Mouse (Mus musculus) lung, embryonic 16.5 days (tissue): ENCODE results near the gene Gsk3a. TPM values are rescaled to one million over a fixed set of nuclear protein-coding genes. Genes with fewer than 3 reads are reported as not detected.
A peak's percentile ranks its signal among the peaks of the same experiment; 100 is the strongest.

ENCODE experiments used
- ATAC-seq: fragments of 200-750 bp; cut with Nextera tagmentation; 2 replicates; pipeline ENCODE4 v1.8.0; 2017; ENCODE audit warnings: low read depth, mild to moderate bottlenecking, moderate library complexity
- H3K27ac ChIP-seq: fragments of 300-500 bp; sonication (generic); 2 replicates; pipeline ENCODE4 v1.5.1; 2014; ENCODE audit warnings: mild to moderate bottlenecking, control low read depth, low read length
- H3K27me3 ChIP-seq: fragments of 300-500 bp; sonication (generic); 2 replicates; pipeline ENCODE4 v1.6.1; 2014; ENCODE audit warnings: low read depth, low read length, mixed read lengths; ENCODE audit not compliant: control insufficient read depth, insufficient read depth
- H3K36me3 ChIP-seq: fragments of 300-500 bp; sonication (generic); 2 replicates; pipeline ENCODE4 v1.6.1; 2014; ENCODE audit warnings: low read length; ENCODE audit not compliant: control insufficient read depth, insufficient read depth
- H3K4me1 ChIP-seq: fragments of 300-500 bp; sonication (generic); replicated peaks from 2 replicates; pipeline ENCODE4 v1.6.1; 2014; ENCODE audit warnings: low read length, mixed read lengths; ENCODE audit not compliant: control insufficient read depth, insufficient read depth
- H3K4me2 ChIP-seq: fragments of 300-500 bp; sonication (generic); 2 replicates; pipeline ENCODE4 v1.6.1; 2014; ENCODE audit warnings: low read depth, low read length, control low read depth
- H3K4me3 ChIP-seq: fragments of 300-500 bp; sonication (generic); 2 replicates; pipeline ENCODE4 v1.5.1; 2014; ENCODE audit warnings: mild to moderate bottlenecking, low read length, control low read depth
- H3K9ac ChIP-seq: fragments of 300-500 bp; sonication (generic); 2 replicates; pipeline ENCODE4 v1.6.1; 2014; ENCODE audit warnings: low read length, control low read depth
- H3K9me3 ChIP-seq: fragments of 300-500 bp; sonication (generic); 2 replicates; pipeline ENCODE4 v1.6.1; 2016; ENCODE audit warnings: low read length; ENCODE audit not compliant: control insufficient read depth
- WGBS: fragments of 180-500 bp; shearing (Covaris S2); extraction: QIAGEN DNeasy Blood & Tissue Kit; methylation state at CpG from one replicate; pipeline ENCODE4 v1.1.7; 2014; 5-methylcytosine and 5-hydroxymethylcytosine counted together
- polyA plus RNA-seq: library from polyadenylated mRNA; unstranded; fragments of >200 nt; fragmentation: Nextera tagmentation; extraction: Ambion mirVana; gene quantifications from 2 replicates; pipeline ENCODE4 v1.2.1, GENCODE M21; 2015

Gene Gsk3a
- polyA plus RNA-seq, 1 experiment from 2014 or later = 8.2 TPM

DNA sequence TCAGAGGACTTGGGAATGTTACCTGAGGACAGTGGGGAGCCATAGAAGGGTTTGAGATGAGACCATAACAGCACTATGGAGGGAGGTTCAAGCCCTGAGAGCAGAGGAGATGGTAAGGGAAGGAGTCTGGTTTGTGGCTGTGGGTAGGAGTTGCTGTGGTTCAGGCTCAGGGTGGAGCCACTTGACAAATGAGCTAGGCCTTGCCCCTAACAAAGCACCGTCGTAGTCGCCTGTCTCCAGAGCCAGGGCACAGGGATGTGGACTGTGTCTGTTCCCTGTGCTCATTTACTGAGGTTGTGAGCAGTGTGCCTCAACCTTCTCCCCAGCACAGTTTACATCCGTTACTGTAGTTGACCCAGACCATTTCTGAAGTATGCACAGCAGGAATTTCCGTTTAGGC, 36.9 kb upstream of the Gsk3a start:
- no peaks in the 10 kb centered on the region for H3K9me3 ChIP-seq
- H3K27ac ChIP-seq = no peak overlapping the region
- WGBS = 39% methylated on average over 5 of the region's 5 CpGs
- H3K36me3 ChIP-seq = peaks cover 7% of the 10 kb centered on the region
- H3K27me3 ChIP-seq = no peaks in the 10 kb centered on the region
- H3K9ac ChIP-seq = no peak overlapping the region
- H3K4me3 ChIP-seq = no peak overlapping the region
- no peak overlapping the region for H3K4me2 ChIP-seq
- ATAC-seq = no peak
- peaks cover 20% of the 10 kb centered on the region for H3K4me1 ChIP-seq

DNA sequence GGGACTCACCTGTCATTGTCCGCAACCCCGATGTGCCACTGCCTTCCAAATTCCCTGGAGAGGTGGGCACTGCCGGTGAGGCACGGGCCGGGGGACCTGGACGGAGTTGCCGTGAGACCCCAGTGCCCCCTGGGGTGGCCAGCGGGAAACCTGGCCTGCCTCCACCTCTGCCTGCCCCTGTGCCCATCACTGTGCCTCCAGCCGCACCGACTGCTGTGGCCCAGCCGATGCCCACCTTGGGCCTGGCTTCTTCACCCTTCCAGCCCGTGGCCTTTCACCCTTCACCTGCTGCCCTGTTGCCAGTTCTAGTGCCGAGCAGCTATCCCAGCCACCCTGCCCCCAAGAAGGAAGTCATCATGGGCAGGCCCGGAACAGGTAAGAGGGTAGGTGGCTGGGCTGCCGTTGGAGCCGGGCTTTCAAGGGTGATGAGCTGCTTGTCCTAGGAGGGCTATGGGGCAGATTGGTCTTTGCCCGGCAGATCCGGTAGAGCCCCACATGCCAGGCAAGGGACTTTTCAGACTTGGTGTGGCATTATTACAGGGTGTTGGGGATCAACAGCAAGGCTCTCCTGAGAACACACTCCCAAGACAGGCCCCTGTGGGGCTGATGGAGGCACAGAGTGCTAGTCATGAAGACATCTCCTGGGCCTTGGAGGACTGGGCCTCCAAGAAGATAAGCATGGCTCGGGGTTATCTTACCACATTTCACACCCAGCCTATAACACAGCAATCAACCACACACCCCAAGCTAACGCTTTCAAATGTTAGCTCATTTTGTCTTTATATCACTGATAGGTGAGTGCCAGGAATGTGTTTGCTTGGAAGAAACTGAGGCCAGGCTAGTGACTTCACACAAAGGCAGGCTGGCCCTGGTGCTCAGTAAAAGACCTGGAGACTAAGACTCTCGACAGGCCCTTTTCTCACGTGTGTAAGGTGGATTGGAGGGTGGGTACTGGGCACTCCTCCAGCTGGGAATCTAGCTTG, 35.9 kb upstream of the Gsk3a start:
- Histone ChIP-seq H3K36me3 (peaks cover 7% of the 10 kb centered on the region), H3K27me3 (no peaks in the 10 kb centered on the region), H3K4me2 (no peak overlapping the region), H3K9ac (no peak overlapping the region), H3K27ac (no peak overlapping the region), H3K4me3 (no peak overlapping the region), H3K9me3 (no peaks in the 10 kb centered on the region), H3K4me1 (peaks cover 28% of the 10 kb centered on the region)
- 87% methylated on average over 22 of the region's 22 CpGs for WGBS
- ATAC-seq = no peak

DNA sequence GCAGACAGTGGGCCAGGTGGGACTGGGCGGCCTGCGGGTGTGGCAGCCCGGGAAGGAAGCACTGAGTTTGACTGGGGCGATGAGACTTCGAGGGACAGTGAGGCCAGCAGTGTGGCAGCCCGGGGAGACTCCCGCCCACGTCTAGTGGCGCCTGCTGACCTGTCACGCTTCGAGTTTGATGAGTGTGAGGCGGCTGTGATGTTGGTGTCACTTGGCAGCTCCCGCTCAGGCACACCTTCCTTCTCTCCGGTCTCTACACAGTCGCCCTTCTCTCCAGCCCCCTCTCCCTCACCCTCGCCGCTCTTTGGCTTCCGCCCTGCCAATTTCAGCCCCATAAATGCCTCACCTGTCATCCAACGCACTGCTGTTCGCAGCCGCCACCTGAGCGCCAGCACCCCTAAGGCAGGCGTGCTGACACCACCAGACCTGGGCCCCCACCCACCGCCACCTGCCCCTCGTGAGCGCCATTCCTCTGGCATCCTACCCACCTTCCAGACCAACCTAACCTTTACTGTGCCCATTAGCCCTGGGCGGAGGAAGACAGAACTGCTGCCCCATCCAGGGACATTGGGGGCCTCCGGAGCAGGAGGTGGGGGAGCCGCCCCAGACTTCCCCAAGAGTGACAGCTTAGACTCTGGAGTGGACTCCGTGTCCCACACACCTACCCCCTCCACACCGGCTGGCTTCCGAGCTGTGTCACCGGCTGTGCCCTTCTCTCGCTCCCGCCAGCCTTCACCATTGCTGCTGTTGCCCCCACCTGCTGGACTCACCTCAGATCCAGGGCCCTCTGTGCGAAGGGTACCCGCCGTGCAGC, 35.0 kb upstream of the Gsk3a start:
- H3K27me3 ChIP-seq = no peaks in the 10 kb centered on the region
- H3K9me3 ChIP-seq = no peaks in the 10 kb centered on the region
- H3K4me2 ChIP-seq = no peak overlapping the region
- H3K9ac ChIP-seq = no peak overlapping the region
- peaks cover 7% of the 10 kb centered on the region for H3K36me3 ChIP-seq
- peaks cover 25% of the 10 kb centered on the region for H3K4me1 ChIP-seq
- ATAC-seq = no peak
- no peak overlapping the region for H3K4me3 ChIP-seq
- no peak overlapping the region for H3K27ac ChIP-seq
- WGBS = 81% methylated on average over 38 of the region's 38 CpGs

DNA sequence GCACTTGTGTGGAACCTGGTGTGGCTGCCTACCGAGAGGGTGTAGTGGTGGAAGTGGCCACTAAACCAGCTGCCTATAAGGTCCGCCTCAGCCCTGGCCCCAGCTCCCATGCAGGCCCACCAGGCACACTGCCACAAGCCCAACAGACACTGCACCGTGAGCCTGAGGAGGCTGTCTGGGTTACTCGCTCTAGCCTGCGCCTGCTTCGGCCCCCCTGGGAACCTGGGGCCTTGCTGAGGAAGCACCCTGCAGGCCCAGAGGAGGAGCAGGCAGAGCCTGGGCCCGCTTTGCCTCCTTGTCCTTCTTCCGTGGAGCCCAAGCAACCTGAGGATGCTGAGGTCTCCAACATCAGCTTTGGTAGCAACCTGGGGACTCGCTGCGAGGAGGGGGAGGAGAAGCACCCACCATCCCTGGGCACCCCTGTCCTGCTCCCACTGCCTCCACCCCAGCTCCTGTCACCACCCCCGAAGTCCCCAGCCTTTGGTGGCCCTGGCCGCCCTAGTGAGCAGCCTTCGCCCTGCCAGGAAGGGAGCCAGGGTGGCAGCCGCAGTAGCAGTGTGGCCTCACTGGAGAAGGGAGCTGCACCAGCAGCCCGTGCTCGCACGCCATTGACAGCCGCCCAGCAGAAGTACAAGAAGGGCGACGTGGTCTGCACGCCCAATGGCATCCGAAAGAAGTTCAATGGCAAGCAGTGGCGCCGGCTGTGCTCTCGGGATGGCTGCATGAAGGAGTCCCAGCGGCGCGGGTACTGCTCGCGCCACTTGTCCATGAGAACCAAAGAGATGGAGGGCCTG, 34.2 kb upstream of the Gsk3a start:
- Histone ChIP-seq H3K36me3 (peaks cover 7% of the 10 kb centered on the region), H3K27ac (no peak overlapping the region), H3K4me3 (no peak overlapping the region), H3K9me3 (no peaks in the 10 kb centered on the region), H3K9ac (no peak overlapping the region), H3K4me1 (peaks cover 24% of the 10 kb centered on the region), H3K27me3 (no peaks in the 10 kb centered on the region), H3K4me2 (no peak overlapping the region)
- WGBS = 83% methylated on average over 28 of the region's 30 CpGs
- ATAC-seq = no peak

DNA sequence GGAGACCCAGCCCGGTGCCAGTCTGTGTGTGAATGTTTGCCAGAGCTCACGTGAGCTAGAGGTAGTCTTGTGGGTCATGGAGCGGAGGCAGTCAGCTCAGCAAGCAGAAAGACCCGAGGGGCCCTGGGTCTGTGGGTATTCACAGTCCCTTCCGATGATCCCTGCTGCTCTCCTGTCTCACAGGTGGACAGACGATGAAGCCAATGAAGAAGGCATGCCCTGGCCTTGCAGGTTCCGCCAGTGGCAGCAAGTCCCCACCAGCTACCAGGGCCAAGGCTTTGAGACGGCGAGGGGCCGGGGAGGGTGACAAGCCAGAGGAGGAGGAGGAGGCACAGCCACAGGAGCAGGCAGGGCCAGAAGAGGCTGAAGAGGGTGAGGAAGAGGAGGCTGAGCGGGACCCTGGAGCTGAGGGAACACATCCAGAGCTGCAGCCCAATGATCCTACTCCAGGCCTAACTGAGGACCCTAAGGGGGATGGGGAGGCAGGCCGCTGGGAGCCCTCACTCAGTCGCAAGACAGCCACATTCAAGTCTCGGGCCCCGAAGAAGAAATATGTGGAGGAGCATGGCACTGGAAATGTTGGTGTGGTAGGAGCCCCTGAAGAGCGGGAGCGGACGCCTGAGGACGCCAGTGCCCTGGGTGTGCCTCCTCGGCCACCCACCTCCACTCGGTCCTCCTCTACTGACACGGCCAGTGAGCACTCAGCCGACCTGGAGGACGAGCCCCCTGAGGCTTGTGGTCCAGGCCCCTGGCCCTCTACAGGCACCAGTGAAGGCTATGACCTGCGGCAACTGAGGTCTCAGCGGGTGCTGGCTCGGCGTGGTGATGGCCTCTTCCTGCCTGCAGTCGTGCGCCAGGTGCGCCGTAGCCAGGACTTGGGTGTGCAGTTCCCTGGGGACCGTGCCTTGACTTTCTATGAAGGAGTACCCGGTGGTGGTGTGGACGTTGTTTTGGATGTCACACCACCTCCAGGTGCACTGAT, 33.3 kb upstream of the Gsk3a start:
- 86% methylated on average over 35 of the region's 35 CpGs for WGBS
- Histone ChIP-seq H3K4me1 (peaks cover 20% of the 10 kb centered on the region), H3K27me3 (no peaks in the 10 kb centered on the region), H3K4me3 (no peak overlapping the region), H3K27ac (no peak overlapping the region), H3K9ac (no peak overlapping the region), H3K9me3 (no peaks in the 10 kb centered on the region), H3K36me3 (peaks cover 7% of the 10 kb centered on the region), H3K4me2 (no peak overlapping the region)
- no peak for ATAC-seq

DNA sequence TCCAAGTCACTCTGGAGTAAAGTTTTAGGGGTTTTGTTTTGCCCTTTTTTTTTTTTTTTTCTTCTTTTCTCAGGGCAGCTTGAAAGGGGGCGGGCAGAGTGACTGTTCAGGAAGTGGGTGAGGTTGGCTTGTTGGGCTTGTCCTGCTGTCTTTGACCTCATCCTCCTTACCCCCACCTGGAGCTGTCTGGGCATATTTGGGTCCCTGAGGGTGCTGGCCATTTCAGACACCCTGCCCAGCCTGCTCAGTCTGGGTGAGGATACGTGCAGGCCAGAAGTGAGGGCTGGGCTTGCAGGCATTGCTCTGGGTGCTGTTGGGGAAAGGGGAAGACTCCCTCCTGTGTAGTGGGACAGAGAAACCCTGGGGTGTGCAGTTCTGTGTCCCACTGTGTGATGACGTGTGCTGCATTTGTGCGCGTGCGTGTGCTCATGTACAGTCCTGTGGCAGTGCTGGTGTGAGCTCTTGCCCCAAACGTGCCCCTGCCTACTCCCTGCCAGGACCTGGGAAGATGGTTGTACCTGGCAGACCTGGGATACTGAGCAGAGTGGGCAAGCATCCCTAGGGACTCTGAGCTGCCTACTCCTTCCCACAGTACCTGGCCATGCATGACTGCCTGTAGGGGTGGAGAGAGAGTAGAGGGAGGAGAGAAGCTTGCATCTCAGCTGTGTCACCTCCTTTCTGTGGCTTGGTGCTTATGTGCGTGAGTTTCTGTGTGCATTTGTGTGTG, 32.1 kb upstream of the Gsk3a start:
- H3K27me3 ChIP-seq = no peaks in the 10 kb centered on the region
- H3K4me3 ChIP-seq = peak overlapping the region; percentile 59
- peak overlapping the region; percentile 71 for H3K9ac ChIP-seq
- H3K9me3 ChIP-seq = no peaks in the 10 kb centered on the region
- H3K27ac ChIP-seq = peak overlapping the region; percentile 19
- peak overlapping the region; percentile 82 for H3K4me2 ChIP-seq
- H3K36me3 ChIP-seq = peaks cover 7% of the 10 kb centered on the region
- ATAC-seq = no peak
- 79% methylated on average over 8 of the region's 8 CpGs for WGBS
- H3K4me1 ChIP-seq = peaks cover 17% of the 10 kb centered on the region

DNA sequence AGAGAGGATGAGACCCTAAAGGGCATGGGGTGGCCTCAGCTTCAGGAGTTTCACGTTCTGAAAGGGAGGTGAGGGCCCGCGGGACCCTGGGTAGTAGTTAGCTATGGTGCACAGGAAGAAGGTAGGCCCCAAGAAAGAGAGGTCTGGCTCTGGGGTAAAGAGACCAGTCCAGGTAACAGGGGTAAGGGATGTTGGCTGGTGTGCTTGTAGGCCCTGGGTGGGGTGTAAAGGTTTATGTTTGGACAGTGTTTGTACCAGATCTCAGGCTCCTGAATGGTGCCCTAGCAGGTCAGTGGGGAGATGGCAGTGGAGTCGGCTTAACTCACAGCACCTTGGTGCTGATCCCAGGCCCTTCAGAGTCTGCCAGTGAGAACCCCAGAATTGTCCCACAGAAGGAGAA, 31.4 kb upstream of the Gsk3a start:
- no peaks in the 10 kb centered on the region for H3K27me3 ChIP-seq
- H3K9ac ChIP-seq = peak overlapping the region; percentile 71
- peak overlapping the region; percentile 82 for H3K4me2 ChIP-seq
- H3K9me3 ChIP-seq = no peaks in the 10 kb centered on the region
- H3K4me3 ChIP-seq = peak overlapping the region; percentile 59
- peaks cover 7% of the 10 kb centered on the region for H3K36me3 ChIP-seq
- no peak for ATAC-seq
- H3K27ac ChIP-seq = peak overlapping the region; percentile 19
- 26% methylated on average over 4 of the region's 4 CpGs for WGBS
- H3K4me1 ChIP-seq = peaks cover 17% of the 10 kb centered on the region

DNA sequence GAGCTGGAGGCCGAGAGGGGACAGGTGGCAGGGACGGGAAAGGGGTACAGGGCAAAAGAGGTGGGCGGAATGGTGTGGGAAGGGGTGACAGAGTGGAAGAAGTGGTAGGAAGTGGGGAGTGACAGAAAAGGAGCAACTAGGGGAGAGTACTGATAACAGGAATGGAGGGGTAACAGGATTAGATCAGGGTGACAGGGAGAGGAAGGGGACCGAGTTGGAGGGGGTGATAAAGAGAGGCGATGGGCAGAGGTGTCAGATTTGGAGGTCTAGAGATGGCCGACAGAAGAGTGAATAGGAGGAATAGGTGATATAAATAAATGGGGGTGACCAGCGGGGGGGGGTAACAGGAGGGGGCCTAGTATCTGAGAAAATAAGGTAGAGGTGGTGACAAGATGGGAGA, 30.9 kb upstream of the Gsk3a start:
- Histone ChIP-seq H3K27me3 (no peaks in the 10 kb centered on the region), H3K9ac (peak overlapping the region; percentile 71), H3K4me1 (peaks cover 17% of the 10 kb centered on the region), H3K4me3 (peak overlapping the region; percentile 59), H3K36me3 (peaks cover 7% of the 10 kb centered on the region), H3K27ac (peak overlapping the region; percentile 19), H3K4me2 (peak overlapping the region; percentile 82), H3K9me3 (no peaks in the 10 kb centered on the region)
- no peak for ATAC-seq
- 2% methylated on average over 7 of the region's 7 CpGs for WGBS
